Mouse (Mus musculus) stomach, postnatal 0 days (tissue): ENCODE data around the gene Ang2.
"Not testable (repeated sequence)": the region's sequence is repeated elsewhere in the genome, so short reads cannot be mapped to it uniquely, and the experiment has no call there.

ENCODE experiments used
- CTCF ChIP-seq: IDR thresholded peaks from 2 replicates; pipeline ENCODE4 v1.5.1; 2016; ENCODE audit warnings: antibody characterized with exemption, low read depth, mild to moderate bottlenecking, moderate library complexity
- EP300 ChIP-seq: optimal IDR thresholded peaks from 2 replicates; pipeline ENCODE3; 2016; ENCODE audit warnings: antibody characterized with exemption

GRCm38 (mm10) chr14:51229657-51230056, 30.7 kb upstream of the Ang2 start:
- TF ChIP-seq CTCF, EP300: not testable (repeated sequence)
